Mouse (Mus musculus) heart, adult 2 months (tissue): ENCODE measurements at regions not wholly inside any gene's neighbourhood (a gene's known extent, or its start where the extent isn't known, plus 50 kb on each side); places are given as distances from the start of the nearest gene placed in this dataset.

Experiments used
- DNase-seq, 2 experiments: peaks; one replicate each; pipeline ENCODE4 v3.0.0; 2021
- H3K27ac ChIP-seq: fragments of 200-600 bp; 2 replicates; pipeline ENCODE4 v1.8.1; 2022
- H3K27me3 ChIP-seq: fragments of 200-500 bp; 2 replicates; pipeline ENCODE4 v1.6.1; 2012; ENCODE audit warnings: mild to moderate bottlenecking, low read length, inconsistent platforms, mixed read lengths; ENCODE audit not compliant: control insufficient read depth, insufficient read depth
- H3K36me3 ChIP-seq: fragments of 200-500 bp; 2 replicates; pipeline ENCODE4 v1.6.1; 2012; ENCODE audit warnings: low read length, inconsistent platforms; ENCODE audit not compliant: control insufficient read depth, insufficient read depth
- H3K4me1 ChIP-seq: fragments of 200-500 bp; 2 replicates; pipeline ENCODE4 v1.6.1; 2011; ENCODE audit warnings: low read length; ENCODE audit not compliant: control insufficient read depth, insufficient read depth
- H3K4me3 ChIP-seq: fragments of 200-600 bp; 2 replicates; pipeline ENCODE4 v1.8.1; 2022
- H3K79me2 ChIP-seq: fragments of 200-500 bp; replicated peaks from 2 replicates; pipeline ENCODE4 v1.6.1; 2012; ENCODE audit warnings: mild to moderate bottlenecking, inconsistent platforms, low read length, moderate library complexity, mixed read lengths; ENCODE audit not compliant: control insufficient read depth, insufficient read depth
- H3K9ac ChIP-seq: fragments of 200-500 bp; 2 replicates; pipeline ENCODE4 v1.6.1; 2012; ENCODE audit warnings: low read depth, mild to moderate bottlenecking, control low read depth, inconsistent platforms, low read length, mixed read lengths
- CTCF ChIP-seq: fragments of 200-600 bp; IDR thresholded peaks from 2 replicates; pipeline ENCODE4 v1.8.1; 2022; ENCODE audit warnings: antibody characterized with exemption, mild to moderate bottlenecking, moderate library complexity
- EP300 ChIP-seq: fragments of 200-500 bp; IDR thresholded peaks from 2 replicates; pipeline ENCODE4 v1.6.1; 2011; ENCODE audit warnings: low read depth, low read length, control low read depth; ENCODE audit not compliant: insufficient read depth
- POLR2A ChIP-seq: fragments of 200-500 bp; IDR thresholded peaks from 2 replicates; pipeline ENCODE4 v1.6.1; 2011; ENCODE audit warnings: mild to moderate bottlenecking, low read depth, low read length, control low read depth; ENCODE audit not compliant: insufficient read depth
- WGBS: fragments of 180-500 bp; shearing (Covaris S2); methylation state at CpG from one replicate; pipeline ENCODE4 v1.1.7; 2018; 5-methylcytosine and 5-hydroxymethylcytosine counted together
- intact Hi-C: fragments of 180-260 bp; cut with DNase I; formaldehyde crosslinking; loops from one replicate; pipeline ENCODE4 v1.15.1; 2025

DNA sequence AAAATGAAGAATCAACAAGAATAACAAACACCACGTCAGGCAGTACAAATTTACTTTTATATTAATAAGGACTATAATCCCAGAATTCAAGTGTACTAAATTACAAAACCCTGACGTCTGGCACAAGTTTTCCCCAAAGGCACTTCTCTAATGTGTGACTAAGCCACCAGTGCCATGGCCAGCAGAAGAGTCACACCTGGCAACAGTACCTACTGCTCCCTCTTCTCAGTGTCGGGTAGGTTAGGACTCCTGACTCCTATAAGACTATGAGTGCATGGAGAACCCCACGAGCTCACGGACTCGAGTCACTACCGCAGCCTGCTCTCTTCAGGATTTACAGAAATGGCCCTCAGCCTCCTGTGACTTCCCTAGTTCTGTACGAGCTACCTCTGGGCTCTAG lies 307.7 kb upstream of the Smim15 start:
- 89% methylated on average over 8 of the region's 8 CpGs for WGBS
- TF ChIP-seq POLR2A, result no peak
- TF ChIP-seq CTCF, result no peak
- no peak for TF ChIP-seq EP300
- Histone ChIP-seq H3K4me3 (no peak overlapping the region), H3K36me3 (peaks cover 6% of the 10 kb centered on the region), H3K79me2 (no peaks in the 10 kb centered on the region), H3K4me1 (no peaks in the 10 kb centered on the region), H3K9ac (no peak overlapping the region), H3K27ac (no peak overlapping the region), H3K27me3 (no peaks in the 10 kb centered on the region)
- DNase-seq, result no peak
- intact Hi-C loops, result no loop called here

DNA sequence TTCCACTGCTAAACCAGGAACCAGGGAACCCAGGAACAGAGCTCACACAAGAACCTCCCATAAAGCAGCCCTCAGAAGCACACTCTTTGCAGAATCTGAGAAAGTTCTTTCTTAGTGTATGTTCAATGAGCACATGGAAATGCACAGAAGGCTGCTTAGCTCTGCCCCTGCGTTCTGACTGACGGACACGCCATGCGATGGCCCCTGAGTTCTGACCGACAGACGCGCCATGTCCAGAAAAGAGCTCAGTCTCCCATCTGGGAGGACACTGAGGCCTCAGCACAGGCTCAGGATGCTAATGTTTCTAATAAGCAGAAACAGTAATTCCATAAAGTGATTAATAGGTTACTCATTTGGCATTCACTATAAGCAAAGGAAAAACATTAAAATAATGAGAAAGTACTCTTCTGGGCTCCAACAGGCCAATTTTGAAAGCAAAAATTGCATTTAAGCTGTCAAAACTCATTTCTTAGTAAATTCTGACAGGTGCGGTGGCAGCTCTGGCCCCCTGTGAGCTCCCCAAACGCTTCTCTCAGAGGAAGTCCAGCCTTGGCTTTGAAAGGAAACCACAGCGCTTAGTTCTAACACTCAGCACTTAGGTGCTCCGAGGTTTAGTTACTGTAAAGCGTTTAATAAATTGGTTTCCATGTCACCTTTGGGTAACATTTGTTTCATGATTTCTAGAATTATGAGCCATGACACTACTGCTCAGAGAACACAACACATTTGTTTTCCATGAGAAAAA lies 309.9 kb upstream of the Smim15 start:
- intact Hi-C loops, result no loop called here
- TF ChIP-seq POLR2A (no peak), CTCF (no peak), EP300 (no peak)
- no peaks in the 10 kb centered on the region for H3K27me3 ChIP-seq
- DNase-seq, result no peak
- no peak overlapping the region for H3K4me3 ChIP-seq
- peaks cover 6% of the 10 kb centered on the region for H3K36me3 ChIP-seq
- no peaks in the 10 kb centered on the region for H3K79me2 ChIP-seq
- H3K27ac ChIP-seq, result no peak overlapping the region
- 93% methylated on average over 12 of the region's 12 CpGs for WGBS
- no peaks in the 10 kb centered on the region for H3K4me1 ChIP-seq
- no peak overlapping the region for H3K9ac ChIP-seq

DNA sequence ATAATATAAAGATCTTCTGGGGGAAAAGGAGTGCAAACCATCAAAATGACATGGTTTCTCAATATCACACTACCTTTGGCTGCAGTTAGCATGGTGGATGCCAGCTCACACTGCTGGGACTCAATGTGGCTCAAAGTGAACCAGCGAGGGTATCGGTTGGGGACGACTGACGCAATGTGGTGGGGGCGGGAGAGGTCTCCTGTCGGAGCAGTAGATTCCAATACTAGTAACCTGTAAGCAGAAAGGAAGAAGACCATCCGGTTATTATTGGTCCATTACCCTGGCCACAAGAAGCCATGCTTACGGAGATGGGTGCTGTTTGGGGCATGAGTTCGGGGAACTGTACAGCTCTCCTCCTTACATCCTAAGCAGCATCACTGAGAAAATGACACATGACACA lies 313.3 kb upstream of the Smim15 start:
- DNase-seq, result no peak
- Histone ChIP-seq H3K4me1 (no peaks in the 10 kb centered on the region), H3K9ac (no peak overlapping the region), H3K27me3 (no peaks in the 10 kb centered on the region), H3K27ac (no peak overlapping the region), H3K4me3 (no peak overlapping the region), H3K36me3 (no peaks in the 10 kb centered on the region; the same call in 1 of the 2 replicates), H3K79me2 (no peaks in the 10 kb centered on the region)
- TF ChIP-seq POLR2A (no peak), CTCF (no peak), EP300 (no peak)
- 95% methylated on average over 9 of the region's 9 CpGs for WGBS
- intact Hi-C loops, result no loop called here

DNA sequence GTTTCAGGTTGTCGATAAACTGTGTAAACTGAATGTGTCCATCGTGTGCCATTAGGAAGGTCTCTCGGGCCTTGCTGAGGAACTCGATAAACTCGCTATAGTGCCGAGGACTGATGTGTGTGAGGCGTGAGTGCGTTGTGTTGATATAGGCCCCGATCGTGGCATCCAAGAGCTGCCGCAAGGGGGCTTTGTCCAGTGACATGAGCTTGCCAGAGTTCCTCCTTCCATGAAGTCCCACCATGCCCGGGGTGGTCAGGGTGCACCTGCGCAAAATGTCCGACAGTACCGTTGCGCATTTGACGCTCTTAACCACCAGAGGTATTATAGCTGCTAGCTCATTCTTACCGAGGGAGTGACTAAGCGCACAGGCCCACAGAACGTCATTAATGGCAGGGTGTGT lies 317.8 kb upstream of the Smim15 start:
- Histone ChIP-seq H3K36me3 (no peaks in the 10 kb centered on the region; the same call in 1 of the 2 replicates), H3K9ac (no peak overlapping the region), H3K79me2 (no peaks in the 10 kb centered on the region), H3K4me1 (no peaks in the 10 kb centered on the region), H3K27me3 (no peaks in the 10 kb centered on the region), H3K27ac (no peak overlapping the region), H3K4me3 (no peak overlapping the region)
- DNase-seq, result no peak
- no peak for TF ChIP-seq POLR2A
- TF ChIP-seq CTCF, result no peak
- TF ChIP-seq EP300, result no peak
- intact Hi-C loops, result no loop called here
- WGBS, result 97% methylated on average over 20 of the region's 20 CpGs

DNA sequence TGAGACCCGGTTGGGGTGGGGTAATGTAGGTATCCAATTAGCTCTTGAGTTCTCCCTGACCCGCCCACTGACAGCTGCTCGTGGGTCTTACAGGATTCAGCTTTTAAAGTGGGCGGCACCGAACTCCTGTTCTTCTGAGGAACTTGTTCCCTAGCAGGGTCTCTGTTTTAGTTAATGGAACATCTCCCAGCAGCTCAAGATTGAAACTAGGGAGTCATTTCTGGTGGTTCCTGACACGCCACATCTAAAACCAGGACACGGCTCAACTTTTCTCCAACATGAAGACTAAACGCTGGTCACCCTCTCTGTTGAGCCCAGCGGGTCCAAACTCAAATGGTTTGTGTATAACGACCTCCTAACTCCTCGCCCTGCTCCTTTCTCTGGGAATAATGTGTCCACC lies 322.3 kb upstream of the Smim15 start:
- TF ChIP-seq CTCF, result no peak
- TF ChIP-seq POLR2A, result no peak
- no peak for TF ChIP-seq EP300
- no peaks in the 10 kb centered on the region for H3K36me3 ChIP-seq
- H3K4me1 ChIP-seq, result no peaks in the 10 kb centered on the region
- H3K9ac ChIP-seq, result no peak overlapping the region
- no peaks in the 10 kb centered on the region for H3K79me2 ChIP-seq
- H3K27ac ChIP-seq, result no peak overlapping the region
- H3K4me3 ChIP-seq, result no peak overlapping the region
- WGBS, result 90% methylated on average over 11 of the region's 11 CpGs
- intact Hi-C loops, result no loop called here
- no peak for DNase-seq
- no peaks in the 10 kb centered on the region for H3K27me3 ChIP-seq

DNA sequence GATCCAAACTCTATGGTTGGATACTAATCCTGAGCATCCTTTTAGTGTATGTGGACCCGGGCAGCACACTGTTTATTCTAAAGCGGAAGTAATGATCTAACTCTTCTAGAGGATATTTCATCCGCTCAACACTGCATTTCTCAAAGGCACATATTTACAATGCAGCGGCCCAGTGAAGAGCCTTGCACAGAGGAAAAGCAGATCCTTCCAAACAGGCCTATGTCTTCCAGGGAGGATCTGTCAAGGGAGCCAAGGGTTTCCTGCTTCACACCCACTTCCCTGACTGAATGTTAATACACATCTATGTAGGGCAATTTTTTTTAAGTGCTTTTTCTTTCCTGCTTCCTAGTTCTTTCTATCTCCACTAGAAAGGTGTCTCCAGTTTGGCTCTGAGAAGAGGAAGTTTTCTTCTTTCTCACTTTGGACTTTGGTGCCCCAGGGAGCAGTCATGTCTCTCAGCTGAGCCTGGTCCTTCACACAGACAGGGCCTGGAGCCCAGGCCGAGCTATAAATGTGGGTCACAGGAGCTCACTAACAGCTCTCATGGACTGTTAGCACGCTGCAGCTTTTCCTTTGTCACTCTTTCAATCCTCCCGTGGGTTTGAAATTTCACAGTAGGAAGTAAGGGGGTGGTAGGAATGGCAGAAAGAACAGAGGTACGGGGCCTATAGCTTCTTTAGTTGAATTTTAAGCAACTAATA lies 323.2 kb upstream of the Smim15 start:
- no peaks in the 10 kb centered on the region for H3K27me3 ChIP-seq
- H3K4me1 ChIP-seq, result no peaks in the 10 kb centered on the region
- H3K9ac ChIP-seq, result no peak overlapping the region
- intact Hi-C loops, result no loop called here
- TF ChIP-seq EP300 (no peak), CTCF (no peak), POLR2A (no peak)
- 60% methylated on average over 8 of the region's 8 CpGs for WGBS
- H3K27ac ChIP-seq, result no peak overlapping the region
- H3K4me3 ChIP-seq, result no peak overlapping the region
- DNase-seq, result no peak
- no peaks in the 10 kb centered on the region for H3K36me3 ChIP-seq
- no peaks in the 10 kb centered on the region for H3K79me2 ChIP-seq
